Mouse (Mus musculus) lung, postnatal 10 days (tissue): ENCODE data around the gene Adarb1.

Experiments
- DNase-seq: peaks from one replicate; pipeline ENCODE4 v3.0.0; 2021

Adarb1 gene

GRCm38 (mm10) chr10:77380716-77381115 lies 37.4 kb downstream of the Adarb1 start:
- peak; percentile 19 for DNase-seq

- no peak for DNase-seq
Observed at GRCm38 (mm10) chr10:77379199-77379598, 38.9 kb downstream of the Adarb1 start.

- no peak for DNase-seq
Observed at GRCm38 (mm10) chr10:77376056-77376455, 42.0 kb downstream of the Adarb1 start.

- DNase-seq, result no peak
Observed at GRCm38 (mm10) chr10:77374948-77375347, 43.1 kb downstream of the Adarb1 start.

GRCm38 (mm10) chr10:77374407-77374806 lies 43.7 kb downstream of the Adarb1 start:
- DNase-seq, result no peak

GRCm38 (mm10) chr10:77370129-77370528 lies 47.9 kb downstream of the Adarb1 start:
- no peak for DNase-seq

- peak; percentile 21 for DNase-seq
Observed at GRCm38 (mm10) chr10:77367973-77368372, 50.1 kb downstream of the Adarb1 start.

GRCm38 (mm10) chr10:77366959-77367358 lies 51.1 kb downstream of the Adarb1 start:
- no peak for DNase-seq

GRCm38 (mm10) chr10:77365212-77365611 lies 52.9 kb downstream of the Adarb1 start:
- no peak for DNase-seq

- peak; percentile 31 for DNase-seq
Observed at GRCm38 (mm10) chr10:77360486-77360885, 57.6 kb downstream of the Adarb1 start.

GRCm38 (mm10) chr10:77357957-77358356 lies 60.1 kb downstream of the Adarb1 start:
- DNase-seq, result no peak

- peak; percentile 84 for DNase-seq
Observed at GRCm38 (mm10) chr10:77353031-77353745, 64.9 kb downstream of the Adarb1 start.

- peak; percentile 66 for DNase-seq
Observed at GRCm38 (mm10) chr10:77342842-77343241, 75.2 kb downstream of the Adarb1 start.

GRCm38 (mm10) chr10:77341711-77342110 lies 76.4 kb downstream of the Adarb1 start:
- no peak for DNase-seq

- no peak for DNase-seq
Observed at GRCm38 (mm10) chr10:77341059-77341458, 77.0 kb downstream of the Adarb1 start.

GRCm38 (mm10) chr10:77339871-77340341 lies 78.2 kb downstream of the Adarb1 start:
- no peak for DNase-seq

- no peak for DNase-seq
Observed at GRCm38 (mm10) chr10:77333518-77333917, 84.6 kb downstream of the Adarb1 start.

GRCm38 (mm10) chr10:77329446-77330094 lies 88.5 kb downstream of the Adarb1 start:
- DNase-seq, result no peak

- DNase-seq, result no peak
Observed at GRCm38 (mm10) chr10:77324716-77325115, 93.4 kb downstream of the Adarb1 start.

- DNase-seq, result no peak
Observed at GRCm38 (mm10) chr10:77321611-77322010, 96.5 kb downstream of the Adarb1 start.

GRCm38 (mm10) chr10:77321001-77321400 lies 97.1 kb downstream of the Adarb1 start:
- DNase-seq, result no peak

- no peak for DNase-seq
Observed at GRCm38 (mm10) chr10:77315682-77316081, 102.4 kb downstream of the Adarb1 start.

GRCm38 (mm10) chr10:77314711-77315266 lies 103.3 kb downstream of the Adarb1 start:
- peak; percentile 11 for DNase-seq

- no peak for DNase-seq
Observed at GRCm38 (mm10) chr10:77308978-77309377, 109.1 kb downstream of the Adarb1 start.
